Mouse (Mus musculus): Measurements from ENCODE around the gene Arl9.
"Not testable (repeated sequence)": the region's sequence is repeated elsewhere in the genome, so short reads cannot be mapped to it uniquely, and the experiment has no call there.

The Arl9 gene

GRCm38 (mm10) chr5:77015544-77016482, 12.0 kb downstream of the Arl9 start, which contains the start of gene Thegl:
TSS of gene Thegl (plus strand) at chr5:77016023.
- no peak for DNase-seq (ENCODE audit: low spot score)

GRCm38 (mm10) chr5:77028034-77028433, 24.2 kb downstream of the Arl9 start:
- no peak for DNase-seq (ENCODE audit: low spot score)

GRCm38 (mm10) chr5:77029735-77030134, 25.9 kb downstream of the Arl9 start:
- DNase-seq (ENCODE audit: low spot score) = no peak

- not testable (repeated sequence) for DNase-seq (ENCODE audit: low spot score)
Measured at GRCm38 (mm10) chr5:77035101-77035500, 31.2 kb downstream of the Arl9 start.

- DNase-seq (ENCODE audit: low spot score) = no peak
Measured at GRCm38 (mm10) chr5:77038451-77038850, 34.6 kb downstream of the Arl9 start.

GRCm38 (mm10) chr5:77039391-77039790, 35.5 kb downstream of the Arl9 start:
- no peak for DNase-seq (ENCODE audit: low spot score)

GRCm38 (mm10) chr5:77044362-77044761, 40.5 kb downstream of the Arl9 start:
- no peak for DNase-seq (ENCODE audit: low spot score)

- DNase-seq (ENCODE audit: low spot score) = no peak
Measured at GRCm38 (mm10) chr5:77052616-77053015, 48.8 kb downstream of the Arl9 start.

- no peak for DNase-seq (ENCODE audit: low spot score)
Measured at GRCm38 (mm10) chr5:77056881-77057440, 53.1 kb downstream of the Arl9 start.
